Mouse (Mus musculus): ENCODE measurements around the gene Arl8b.

Arl8b gene

GRCm38 (mm10) chr6:108784796-108785195, 1.9 kb downstream of the Arl8b start:
- no peak for DNase-seq (ENCODE audit: low spot score)

DNA sequence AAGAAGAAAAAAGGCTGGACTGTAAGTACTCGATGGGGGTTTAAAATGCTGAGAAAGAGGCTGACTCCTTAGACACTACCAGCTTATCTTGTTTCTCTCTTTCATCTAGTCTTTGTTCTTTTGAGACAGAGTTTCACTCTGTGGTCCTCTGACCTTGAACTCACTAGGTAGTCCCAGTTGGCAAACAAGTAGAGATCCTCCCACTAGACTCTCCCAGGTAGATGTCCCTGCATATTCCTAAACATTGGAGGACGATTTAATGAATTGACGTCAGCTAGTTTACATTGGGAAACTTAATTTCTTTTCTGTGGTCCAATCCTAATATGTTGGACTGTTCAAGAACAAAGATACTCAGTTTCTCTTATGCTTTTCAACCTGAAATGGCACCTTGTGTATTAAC, 2.7 kb downstream of the Arl8b start:
- no peak for DNase-seq (ENCODE audit: low spot score)

DNA sequence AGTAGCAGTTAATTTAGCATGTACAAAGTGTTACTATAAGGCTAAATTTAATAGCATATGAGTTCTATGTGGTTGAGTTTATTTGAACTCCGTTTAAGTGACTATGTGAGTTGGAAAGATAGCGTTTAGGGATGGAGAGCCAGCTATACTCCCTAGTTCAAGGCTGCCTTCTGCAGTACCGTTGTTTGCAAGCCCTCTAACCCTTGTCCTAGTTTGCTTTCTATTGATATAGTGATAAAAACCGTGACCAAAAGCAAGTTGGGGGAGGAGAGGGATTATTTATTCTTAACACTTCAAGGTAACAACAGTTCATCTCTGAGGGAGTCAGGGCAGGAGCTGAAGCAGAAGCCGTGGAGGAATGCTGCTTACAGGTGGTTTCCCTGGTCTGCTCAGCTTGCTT, 8.6 kb downstream of the Arl8b start:
- DNase-seq (ENCODE audit: low spot score), result no peak

DNA sequence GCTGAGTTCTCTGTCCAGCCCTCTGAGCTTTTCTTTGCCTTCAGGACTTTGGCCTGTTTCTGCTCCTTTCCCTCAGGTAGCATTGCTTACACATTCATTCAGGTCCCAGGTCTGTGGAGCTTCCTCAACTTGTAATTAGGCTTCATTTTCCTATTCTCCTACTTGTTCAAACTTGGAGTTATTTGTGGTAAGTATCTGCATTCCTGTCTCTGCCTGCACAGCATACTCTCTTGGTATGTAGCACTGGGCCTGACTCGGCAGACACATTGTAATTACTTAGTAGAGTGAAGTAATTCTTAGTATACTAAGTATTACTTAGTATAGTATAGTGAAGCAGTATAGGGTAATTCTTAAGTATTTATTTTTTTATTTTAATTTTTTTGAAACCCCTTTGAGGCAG, 13.0 kb downstream of the Arl8b start:
- DNase-seq (ENCODE audit: low spot score), result no peak

DNA sequence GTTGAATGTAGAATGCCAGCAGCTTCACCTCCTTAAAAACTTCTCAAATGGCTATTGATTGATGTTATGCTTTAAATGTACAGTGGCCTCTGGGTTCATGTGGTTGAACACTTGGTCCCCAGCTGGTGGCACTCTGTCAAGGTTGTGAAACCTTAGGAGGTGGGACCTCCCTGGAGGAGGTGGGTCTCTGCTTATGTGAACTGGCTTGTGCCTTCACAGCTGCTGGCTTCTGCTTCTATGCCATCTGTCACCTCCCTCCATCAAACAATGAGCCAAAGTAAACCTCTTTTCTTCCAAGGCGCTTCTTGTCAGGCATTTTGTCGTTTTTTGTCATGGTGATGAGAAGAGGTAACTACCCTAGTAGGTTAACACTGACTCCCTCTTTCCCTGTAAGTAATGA, 13.8 kb downstream of the Arl8b start:
- no peak for DNase-seq (ENCODE audit: low spot score)

DNA sequence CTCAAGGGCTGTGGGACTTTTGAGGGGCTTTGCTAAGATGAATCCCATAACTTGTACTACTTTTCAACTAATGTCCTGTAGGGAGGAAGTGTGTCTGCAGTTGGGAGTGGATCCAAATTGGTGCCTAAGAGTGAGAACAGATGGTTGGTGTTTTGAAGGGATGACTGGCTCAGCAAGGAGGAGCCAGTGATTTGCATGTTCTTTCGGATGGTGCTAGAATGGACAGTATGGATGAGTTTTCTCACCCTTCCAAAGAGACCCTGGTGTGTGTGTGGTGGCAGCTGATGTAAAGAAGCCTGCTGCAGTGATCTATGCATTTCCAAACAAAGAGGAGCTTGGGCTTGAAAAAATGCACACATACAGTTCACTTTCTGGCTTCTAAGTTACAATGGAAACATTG, 22.3 kb downstream of the Arl8b start:
- DNase-seq (ENCODE audit: low spot score), result no peak

- DNase-seq (ENCODE audit: low spot score), result no peak
Measured at GRCm38 (mm10) chr6:108805871-108806270, 23.0 kb downstream of the Arl8b start.

- no peak for DNase-seq (ENCODE audit: low spot score)
Measured at GRCm38 (mm10) chr6:108807446-108807845, 24.5 kb downstream of the Arl8b start.

DNA sequence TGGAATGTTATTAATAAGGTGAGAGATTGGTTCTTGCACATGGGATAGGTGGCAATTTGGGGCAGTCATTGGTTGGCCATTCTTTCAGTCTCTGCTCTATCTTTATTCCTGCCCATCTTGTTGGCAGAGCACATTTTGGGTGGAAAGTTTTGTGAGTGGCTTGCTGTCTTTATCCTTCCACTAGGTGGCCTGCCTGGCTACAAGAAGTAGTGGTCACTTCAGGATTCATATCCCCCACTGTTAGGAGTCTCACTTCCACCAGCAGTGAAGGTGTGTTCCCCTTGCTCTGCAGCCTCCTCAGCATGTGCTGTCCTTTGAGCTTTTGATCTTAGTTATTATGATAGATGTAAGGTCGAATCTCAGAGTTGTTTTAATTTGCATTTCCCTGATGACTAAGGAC, 25.9 kb downstream of the Arl8b start:
- no peak for DNase-seq (ENCODE audit: low spot score)

DNA sequence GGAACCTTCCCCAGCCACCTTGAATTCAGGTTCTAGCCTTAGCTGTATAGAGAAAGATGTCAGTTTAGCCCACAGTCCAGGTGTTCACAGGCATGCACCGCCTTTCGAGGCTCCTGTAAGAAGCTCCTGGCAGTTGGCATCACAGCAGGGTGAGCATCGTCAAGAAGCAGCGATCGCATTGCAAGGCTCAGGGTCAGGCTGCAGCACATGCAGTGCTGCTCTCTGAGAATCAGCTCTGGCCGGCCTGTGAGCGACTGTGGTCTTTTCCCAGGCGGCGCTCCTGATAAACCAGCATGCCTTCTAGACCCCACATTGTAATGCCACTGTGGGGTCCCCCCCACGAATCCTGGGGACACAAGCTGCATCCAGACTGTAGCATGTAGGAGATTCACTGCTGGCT, 27.3 kb downstream of the Arl8b start:
- DNase-seq (ENCODE audit: low spot score), result no peak

DNA sequence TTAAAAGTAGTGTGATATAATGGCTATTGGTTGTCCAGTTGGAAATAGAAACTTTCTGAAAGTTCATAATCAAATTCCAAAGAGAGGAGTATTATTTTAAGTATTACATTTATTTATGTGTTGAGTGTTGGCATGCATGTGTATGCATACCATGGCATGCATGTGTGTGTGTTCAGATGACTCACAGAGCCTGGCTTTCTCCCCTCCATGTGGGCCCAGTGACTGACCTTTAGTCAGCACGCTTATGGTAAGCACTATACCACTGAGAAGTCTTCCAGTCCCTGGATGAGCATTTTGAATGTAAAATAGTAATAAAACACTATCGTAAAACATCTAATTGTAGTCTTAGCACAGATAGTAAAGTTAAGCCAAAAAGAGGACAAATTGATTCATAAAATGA, 29.2 kb downstream of the Arl8b start:
- DNase-seq (ENCODE audit: low spot score), result no peak

DNA sequence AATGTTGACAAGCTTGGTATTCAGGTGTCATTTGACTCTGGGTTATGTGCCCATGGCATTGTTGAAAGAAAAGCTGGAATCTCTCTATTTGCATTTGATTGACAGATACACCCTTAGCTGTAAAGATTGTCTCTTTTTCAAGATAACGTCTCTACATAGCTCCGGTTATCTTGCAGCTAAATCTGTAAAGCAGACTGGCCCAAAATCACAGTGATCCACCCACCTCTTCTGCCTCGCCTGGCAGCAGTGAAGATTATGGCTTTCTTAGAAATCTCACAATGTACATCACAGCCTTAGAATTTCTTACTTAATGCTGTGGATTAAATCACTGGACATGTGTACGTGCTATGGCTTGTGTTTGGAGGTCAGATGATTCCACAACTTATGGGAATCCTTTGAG, 34.6 kb downstream of the Arl8b start:
- no peak for DNase-seq (ENCODE audit: low spot score)

DNA sequence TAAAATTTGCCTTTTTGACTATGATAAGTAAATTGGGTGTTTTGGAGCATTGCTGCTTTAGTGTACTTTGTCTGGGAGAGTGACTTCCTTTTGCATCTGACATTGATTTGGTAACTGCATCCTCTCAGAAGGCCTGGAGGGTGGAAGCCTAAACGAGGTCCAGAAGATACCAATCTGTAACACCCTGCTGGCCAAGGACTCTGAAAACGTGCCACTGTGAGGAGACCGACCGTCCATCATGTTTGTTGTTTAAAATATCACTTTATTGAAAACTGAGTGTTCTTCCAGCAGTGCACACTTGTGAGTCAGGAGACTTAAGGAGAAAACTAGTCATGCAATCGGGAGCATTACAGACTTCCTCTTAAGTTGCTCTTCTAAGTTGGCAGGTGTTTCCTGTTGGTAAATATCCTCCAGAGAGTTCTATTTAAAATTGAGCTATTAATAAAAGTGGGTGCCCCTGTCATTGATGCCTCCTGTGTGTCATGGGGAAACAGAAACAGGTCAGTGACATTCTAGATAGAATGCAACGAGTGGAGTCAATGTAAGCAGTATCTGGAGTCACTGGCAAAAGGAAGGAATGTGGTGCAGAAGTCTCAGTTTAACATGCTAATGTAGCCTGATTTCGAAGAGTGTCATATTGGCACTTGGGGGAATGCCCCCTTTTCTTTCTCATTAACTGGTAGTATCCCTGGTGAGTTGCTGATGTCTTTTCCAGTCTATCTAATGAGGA, 42.1 kb downstream of the Arl8b start:
- DNase-seq (ENCODE audit: low spot score), result no peak

DNA sequence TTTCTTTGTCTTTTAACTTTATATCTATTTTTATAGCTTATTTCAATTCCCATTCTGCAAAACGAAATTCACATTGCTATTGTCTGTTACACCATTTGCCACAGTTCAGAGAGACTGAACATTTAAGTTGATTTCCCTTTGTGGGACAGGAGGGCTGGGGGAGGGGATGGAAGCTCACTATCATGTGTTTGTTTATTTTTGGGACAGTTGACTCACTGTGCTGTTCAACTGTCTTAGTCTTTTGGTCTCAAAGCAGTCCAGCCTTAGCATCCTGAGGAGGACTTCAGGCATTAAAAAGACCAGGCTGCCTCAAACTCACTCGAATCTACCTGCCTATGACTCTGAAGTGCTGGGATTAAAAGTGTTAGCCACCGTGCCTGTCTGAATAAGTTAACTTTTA, 43.2 kb downstream of the Arl8b start:
- no peak for DNase-seq (ENCODE audit: low spot score)

DNA sequence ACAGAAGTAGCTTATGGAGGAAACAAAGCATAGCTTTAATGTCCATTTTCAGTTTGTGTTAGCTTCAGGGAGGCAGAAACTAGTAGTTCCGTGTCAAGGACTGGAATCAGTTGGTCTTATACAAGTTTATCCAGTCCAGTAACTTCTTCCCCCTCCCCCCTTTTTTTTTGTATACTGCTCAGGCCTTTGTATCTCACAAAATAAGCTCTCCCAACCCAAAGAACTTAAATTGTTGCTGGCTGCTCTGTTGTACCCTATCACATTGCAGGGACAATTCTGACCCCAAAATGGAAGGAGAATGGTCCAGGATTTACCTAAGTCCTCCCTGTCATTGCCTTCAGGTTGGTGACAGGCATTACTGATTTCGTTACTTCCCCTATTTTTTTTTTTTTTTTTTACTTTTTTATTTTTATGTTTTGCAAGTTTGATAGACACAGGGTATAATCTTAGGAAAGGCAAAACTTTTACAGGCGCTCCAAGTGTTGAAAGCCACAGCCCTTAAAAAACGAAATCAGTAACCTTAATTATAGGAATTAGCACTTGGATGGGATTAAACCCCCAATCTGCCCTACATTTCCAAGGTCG, 44.5 kb downstream of the Arl8b start:
- no peak for DNase-seq (ENCODE audit: low spot score)

- peak; percentile 98 for DNase-seq (ENCODE audit: low spot score)
Measured at GRCm38 (mm10) chr6:108828234-108828868, 45.5 kb downstream of the Arl8b start, which contains the start of gene Edem1. Gene Edem1, plus strand, starts transcription at chr6:108828641.

GRCm38 (mm10) chr6:108828872-108829271, 46.0 kb downstream of the Arl8b start:
- DNase-seq (ENCODE audit: low spot score), result no peak

- DNase-seq (ENCODE audit: low spot score), result peak; percentile 11
Measured at GRCm38 (mm10) chr6:108829386-108830370, 46.8 kb downstream of the Arl8b start.

DNA sequence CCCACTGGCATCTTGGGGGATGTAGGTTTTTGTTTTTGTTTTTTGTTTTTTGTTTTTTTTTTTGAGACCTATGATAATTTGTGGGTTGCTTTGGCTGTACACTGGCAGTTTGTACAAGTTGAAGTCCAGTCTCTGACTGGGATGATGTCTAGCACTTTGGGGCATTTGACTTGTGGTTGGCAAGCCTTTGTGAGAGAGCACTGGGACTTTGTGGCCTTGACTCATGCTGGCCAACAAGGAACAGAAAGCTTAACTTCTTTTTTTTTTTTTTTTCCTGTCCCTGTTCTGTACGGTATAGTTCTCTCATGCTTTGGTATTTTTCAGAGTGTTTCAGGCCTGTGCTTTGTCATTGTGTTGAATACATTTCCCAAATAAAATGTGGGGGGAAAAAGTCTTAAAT, 49.3 kb downstream of the Arl8b start:
- no peak for DNase-seq (ENCODE audit: low spot score)

DNA sequence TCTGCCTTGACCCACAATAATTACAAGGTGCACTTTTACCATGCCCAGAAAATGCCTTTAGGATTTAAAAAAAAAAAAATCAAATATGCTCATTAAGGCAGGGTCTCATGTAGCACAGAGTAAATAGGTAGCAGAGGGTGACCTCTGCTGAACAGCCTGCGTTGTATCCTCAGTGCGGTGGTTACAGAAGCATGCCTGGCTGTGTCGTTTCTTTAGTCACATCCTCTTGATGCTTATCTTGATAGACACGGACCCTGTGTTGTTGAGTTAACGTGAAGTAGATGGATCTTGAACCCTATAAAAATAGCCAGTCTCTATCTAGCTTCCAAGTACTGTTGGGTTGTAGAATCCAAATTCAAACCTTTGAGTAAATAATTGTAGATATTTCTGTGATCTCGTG, 50.1 kb downstream of the Arl8b start:
- DNase-seq (ENCODE audit: low spot score), result no peak

DNA sequence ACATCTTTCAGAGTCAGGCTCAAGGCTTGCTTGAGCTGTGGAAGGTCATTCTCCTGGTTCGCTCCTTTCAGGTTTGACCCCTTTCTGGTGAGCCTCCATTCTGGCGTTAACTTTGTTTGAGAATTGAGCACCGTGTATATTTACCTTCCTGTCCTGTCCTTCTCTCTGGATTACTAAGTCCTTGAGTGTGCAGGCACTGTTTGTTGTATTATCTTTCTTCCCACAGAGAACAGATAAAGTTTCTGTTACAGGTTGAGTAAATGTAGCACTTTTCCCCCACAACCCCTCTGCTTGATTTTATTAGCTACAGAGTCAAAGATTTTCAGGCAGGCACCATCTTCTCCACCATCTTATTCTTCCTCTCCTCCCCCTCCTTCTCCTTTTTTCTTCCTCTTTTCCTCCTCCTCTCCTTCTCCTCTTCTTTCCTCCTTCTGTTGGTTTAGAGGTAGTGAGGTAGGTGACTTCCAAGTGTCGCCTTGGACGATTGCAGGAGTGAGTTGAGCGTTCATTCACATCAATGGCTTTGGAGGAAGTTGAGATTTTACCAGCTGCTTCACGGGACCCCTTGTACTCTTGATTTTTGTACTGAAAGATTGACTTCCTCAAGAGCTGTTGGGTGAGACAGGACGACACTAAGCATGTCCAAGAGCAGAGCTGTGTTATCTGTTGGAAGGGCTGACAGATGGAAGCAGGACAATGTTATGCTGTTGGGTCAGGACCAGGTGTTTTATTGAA, 51.2 kb downstream of the Arl8b start:
- DNase-seq (ENCODE audit: low spot score), result no peak
